Comparison of ENCODE assay signal across 11 mouse cellular contexts in genomic region chr7:25206094-25206830, GRCm38 (mm10). TPM values are rescaled to one million over a fixed set of nuclear protein-coding genes. Genes with fewer than 3 reads are reported as not detected.
DNase-seq lines count a peak whose midpoint lies in the region; ATAC-seq and TF ChIP-seq lines count a peak whose summit lies in the region.
"Had no signal": no experiment of that assay in that cellular context is flagged by ENCODE, and none has a peak within 500 bp of the region (broad histone marks: within the 10 kb centered on the region; RNA-seq: fewer than 3 reads in every experiment).

No protein-coding gene starts in this region.

- no peaks in the 10 kb centered on the region for H3K9me3 ChIP-seq in heart, embryonic 10.5 days
- H3K9me3 ChIP-seq in lung, postnatal 0 days (ENCODE audit: low read length) = no peaks in the 10 kb centered on the region
- H3K9me3 ChIP-seq: hindbrain, embryonic 10.5 days had no signal

- no peak overlapping the region for H3K4me2 ChIP-seq in lung, postnatal 0 days (replicated peaks; ENCODE audit: low read depth, low read length)

- no peak overlapping the region for H3K27ac ChIP-seq in heart, embryonic 10.5 days
- H3K27ac ChIP-seq in lung, postnatal 0 days (ENCODE audit: low read length) = no peak overlapping the region
- no peak overlapping the region for H3K27ac ChIP-seq in kidney, adult 2 months (ENCODE audit: insufficient read depth, low read depth, low read length)
- H3K27ac ChIP-seq: hindbrain, embryonic 10.5 days had no signal

- H3K4me3 ChIP-seq in heart, embryonic 10.5 days = no peak overlapping the region
- H3K4me3 ChIP-seq in lung, postnatal 0 days (ENCODE audit: low read depth, low read length) = no peak overlapping the region
- no peak overlapping the region for H3K4me3 ChIP-seq in kidney, adult 2 months (ENCODE audit: insufficient read depth, low read depth, low read length)
- H3K4me3 ChIP-seq: hindbrain, embryonic 10.5 days had no signal

- WGBS in heart, embryonic 10.5 days = 89% methylated on average over 16 of the region's 16 CpGs
- 67% methylated on average over 16 of the region's 16 CpGs for WGBS in lung, postnatal 0 days
- 78% methylated on average over 16 of the region's 16 CpGs for WGBS in kidney, adult 2 months

- ATAC-seq in activated CD4-positive, CD25-positive, alpha-beta regulatory T cell, adult 4 months = peak; percentile 35
- no peak for ATAC-seq in lung, postnatal 0 days

- no peak for TF ChIP-seq EP300 in lung, postnatal 0 days (IDR thresholded peaks at IDR 0.05)

- H3K9ac ChIP-seq in lung, postnatal 0 days (replicated peaks; ENCODE audit: low read depth) = 0 out of 2 replicates have a peak overlapping the region, but pooled peaks have one; percentile 3

- peaks cover 61% of the 10 kb centered on the region for H3K36me3 ChIP-seq in heart, embryonic 10.5 days
- peaks cover 4% of the 10 kb centered on the region; the same call in 1 of the 2 replicates for H3K36me3 ChIP-seq in lung, postnatal 0 days (ENCODE audit: insufficient read depth, low read length)
- H3K36me3 ChIP-seq in kidney, adult 2 months (ENCODE audit: control insufficient read depth, insufficient read depth, low read length) = peaks cover 3% of the 10 kb centered on the region

- peaks cover 14% of the 10 kb centered on the region for H3K4me1 ChIP-seq in heart, embryonic 10.5 days
- no peaks in the 10 kb centered on the region for H3K4me1 ChIP-seq in lung, postnatal 0 days (ENCODE audit: insufficient read depth, low read depth, low read length)
- no peaks in the 10 kb centered on the region for H3K4me1 ChIP-seq in kidney, adult 2 months (ENCODE audit: control insufficient read depth, insufficient read depth, low read length)

- TF ChIP-seq POLR2A in kidney, adult 2 months (IDR thresholded peaks at IDR 0.05; ENCODE audit: low read depth, low read length) = no peak

- no peak for TF ChIP-seq CTCF in lung, postnatal 0 days (IDR thresholded peaks at IDR 0.05)
- no peak for TF ChIP-seq CTCF in kidney, adult 2 months (conservative IDR thresholded peaks at IDR 0.05; ENCODE audit: insufficient read depth, insufficient read length, low read depth, low read length)

- no peaks in the 10 kb centered on the region for H3K27me3 ChIP-seq in heart, embryonic 10.5 days (ENCODE audit: insufficient read depth, poor library complexity, severe bottlenecking)
- no peaks in the 10 kb centered on the region for H3K27me3 ChIP-seq in lung, postnatal 0 days (replicated peaks; ENCODE audit: insufficient read depth, low read length)
- H3K27me3 ChIP-seq in kidney, adult 2 months (replicated peaks; ENCODE audit: control insufficient read depth, insufficient read depth, low read length) = no peaks in the 10 kb centered on the region

- DNase-seq in heart, adult 18-20 months = peak; percentile 35 to 40
- no peak for DNase-seq in heart, embryonic 10.5 days (ENCODE audit: low spot score)
- DNase-seq in CD4-positive helper T cell, adult 2 months (ENCODE audit: low read depth, low spot score) = peak; percentile 72
- no peak for DNase-seq in lung, postnatal 0 days (ENCODE audit: low spot score)
- no peak for DNase-seq in kidney, adult 2 months
- no peak for DNase-seq in adrenal gland, adult 18-20 months (ENCODE audit: low spot score in 2 of 2)
- DNase-seq in kidney, adult 9 months = no peak
- DNase-seq: kidney, postnatal 25 days; retina, postnatal 1 day had no signal

RNA-seq across cellular contexts. Expression of gene Dedd2, which starts 14.2 kb away (rescaled TPM):
- 10 to 100 TPM; 19.6 to 19.9 TPM for total RNA-seq in heart, adult 18-20 months (2021)
- 6.7 and 8.1 TPM in 2 replicates for polyA plus RNA-seq in heart, embryonic 10.5 days (2016; fragmentation: Nextera tagmentation; extraction: Ambion mirVana)
- 10 to 100 TPM; 26.7 to 31.8 TPM for polyA plus RNA-seq in activated CD4-positive, CD25-positive, alpha-beta regulatory T cell, adult 4 months (2017; shearing (Covaris generic))
- 15.9 and 18.2 TPM in 2 replicates for polyA plus RNA-seq in lung, postnatal 0 days (2015; fragmentation: Nextera tagmentation; extraction: Ambion mirVana)
- polyA plus RNA-seq in kidney, adult 2 months (2012; rRNA removed) = 34.8 and 43.7 TPM in 2 replicates
- total RNA-seq in adrenal gland, adult 18-20 months (2021) = 10 to 100 TPM; 24.0 to 27.0 TPM

RNA-seq across cellular contexts. Expression of gene Zfp526, which starts 15.0 kb away (rescaled TPM):
- 1 to 10 TPM; 6.3 to 7.4 TPM for total RNA-seq in heart, adult 18-20 months (2021)
- polyA plus RNA-seq in heart, embryonic 10.5 days (2016; fragmentation: Nextera tagmentation; extraction: Ambion mirVana) = 2.5 and 3.0 TPM in 2 replicates
- polyA plus RNA-seq in activated CD4-positive, CD25-positive, alpha-beta regulatory T cell, adult 4 months (2017; shearing (Covaris generic)) = 1 to 10 TPM; 2.6 to 4.0 TPM
- 1.6 and 2.2 TPM in 2 replicates for polyA plus RNA-seq in lung, postnatal 0 days (2015; fragmentation: Nextera tagmentation; extraction: Ambion mirVana)
- 8.9 and 10.8 TPM in 2 replicates for polyA plus RNA-seq in kidney, adult 2 months (2012; rRNA removed)
- total RNA-seq in adrenal gland, adult 18-20 months (2021) = 10 to 100 TPM in 1 of 2 experiments, 1 to 10 TPM in 1; 8.4 to 10.2 TPM

RNA-seq across cellular contexts. Expression of gene Pou2f2, which starts 26.7 kb away (rescaled TPM):
- 1 to 10 TPM in 1 of 2 experiments, under 1 TPM in 1; 0.25 to 1.5 TPM for total RNA-seq in heart, adult 18-20 months (2021)
- 0.73 and 0.74 TPM in 2 replicates for polyA plus RNA-seq in heart, embryonic 10.5 days (2016; fragmentation: Nextera tagmentation; extraction: Ambion mirVana)
- 10 to 100 TPM; 19.1 to 25.3 TPM for polyA plus RNA-seq in activated CD4-positive, CD25-positive, alpha-beta regulatory T cell, adult 4 months (2017; shearing (Covaris generic))
- 0.98 and 1.4 TPM in 2 replicates for polyA plus RNA-seq in lung, postnatal 0 days (2015; fragmentation: Nextera tagmentation; extraction: Ambion mirVana)
- 1.1 and 2.6 TPM in 2 replicates for polyA plus RNA-seq in kidney, adult 2 months (2012; rRNA removed)
- under 1 TPM; 0.56 to 0.61 TPM for total RNA-seq in adrenal gland, adult 18-20 months (2021)

RNA-seq across cellular contexts. Expression of gene Gsk3a, which starts 31.4 kb away (rescaled TPM):
- 10 to 100 TPM; 61.4 to 68.5 TPM for total RNA-seq in heart, adult 18-20 months (2021)
- 8.2 and 11.9 TPM in 2 replicates for polyA plus RNA-seq in heart, embryonic 10.5 days (2016; fragmentation: Nextera tagmentation; extraction: Ambion mirVana)
- polyA plus RNA-seq in activated CD4-positive, CD25-positive, alpha-beta regulatory T cell, adult 4 months (2017; shearing (Covaris generic)) = 1 to 10 TPM; 8.9 to 9.8 TPM
- polyA plus RNA-seq in lung, postnatal 0 days (2015; fragmentation: Nextera tagmentation; extraction: Ambion mirVana) = 6.7 and 6.8 TPM in 2 replicates
- 127 and 128 TPM in 2 replicates for polyA plus RNA-seq in kidney, adult 2 months (2012; rRNA removed)
- total RNA-seq in adrenal gland, adult 18-20 months (2021) = 100 to 1,000 TPM in 1 of 2 experiments, 10 to 100 TPM in 1; 96.7 to 101 TPM

RNA-seq across cellular contexts. Expression of gene Erf, which starts 44.3 kb away (rescaled TPM):
- total RNA-seq in heart, adult 18-20 months (2021) = 10 to 100 TPM; 15.8 to 16.9 TPM
- polyA plus RNA-seq in heart, embryonic 10.5 days (2016; fragmentation: Nextera tagmentation; extraction: Ambion mirVana) = 9.2 and 17.9 TPM in 2 replicates
- under 1 TPM; 0.28 to 0.38 TPM for polyA plus RNA-seq in activated CD4-positive, CD25-positive, alpha-beta regulatory T cell, adult 4 months (2017; shearing (Covaris generic))
- 8.7 and 10.3 TPM in 2 replicates for polyA plus RNA-seq in lung, postnatal 0 days (2015; fragmentation: Nextera tagmentation; extraction: Ambion mirVana)
- 37.0 and 46.2 TPM in 2 replicates for polyA plus RNA-seq in kidney, adult 2 months (2012; rRNA removed)
- 10 to 100 TPM; 18.3 to 25.8 TPM for total RNA-seq in adrenal gland, adult 18-20 months (2021)

Comparison
In these comparisons a context has a peak if more than half of its experiments do, and no peak if none do; other contexts are left out.
1. DNase-seq: peak in heart, adult 18-20 months (2 of 2) and CD4-positive helper T cell, adult 2 months (single experiment); none in heart, embryonic 10.5 days (single experiment), lung, postnatal 0 days (single experiment), kidney, adult 2 months (single experiment), adrenal gland, adult 18-20 months (0 of 2) and kidney, adult 9 months (single experiment).